Mouse (Mus musculus): ENCODE measurements around the gene Tsks. TPM values are rescaled to one million over a fixed set of nuclear protein-coding genes. Genes with fewer than 3 reads are reported as not detected.

The Tsks gene
- polyA plus RNA-seq, 1 experiment from 2014 or later: 0.13 TPM

DNA sequence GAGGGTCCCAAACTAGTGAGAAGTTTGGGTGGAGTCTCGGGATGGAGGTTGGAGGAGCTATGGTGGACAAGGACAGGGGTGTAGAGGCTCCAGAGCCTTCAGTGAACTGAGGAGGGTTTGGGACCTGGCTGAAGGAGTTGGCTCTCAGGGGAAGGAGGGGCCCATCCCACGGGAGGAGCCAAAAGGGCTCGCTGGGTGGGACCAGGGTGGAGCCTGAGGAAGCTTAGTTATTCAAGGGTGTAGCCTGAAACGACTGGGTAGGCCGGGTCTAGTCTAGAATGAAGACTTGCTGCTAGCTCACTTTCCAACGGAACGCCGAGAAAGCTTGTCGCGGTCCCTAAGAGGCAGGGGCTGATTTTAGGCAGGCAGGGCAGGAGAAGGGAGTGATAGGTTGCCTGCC is 9.0 kb downstream of the Tsks start:
- H3K27ac ChIP-seq: peak overlapping the region; percentile 72
- H3K36me3 ChIP-seq: no peaks in the 10 kb centered on the region
- no peaks in the 10 kb centered on the region for H3K9me3 ChIP-seq (replicated peaks)
- under 1% methylated on average over 10 of the region's 10 CpGs for WGBS
- ATAC-seq (replicated peaks; ENCODE audit: insufficient number of reproducible peaks, insufficient read depth, low FRiP score, low read depth): peak; percentile 72
- H3K9ac ChIP-seq: peak overlapping the region; percentile 67
- H3K4me1 ChIP-seq (replicated peaks): peaks cover 18% of the 10 kb centered on the region
- peaks cover 39% of the 10 kb centered on the region for H3K27me3 ChIP-seq
- peak overlapping the region; percentile 95 for H3K4me2 ChIP-seq
- H3K4me3 ChIP-seq: peak overlapping the region; percentile 58

DNA sequence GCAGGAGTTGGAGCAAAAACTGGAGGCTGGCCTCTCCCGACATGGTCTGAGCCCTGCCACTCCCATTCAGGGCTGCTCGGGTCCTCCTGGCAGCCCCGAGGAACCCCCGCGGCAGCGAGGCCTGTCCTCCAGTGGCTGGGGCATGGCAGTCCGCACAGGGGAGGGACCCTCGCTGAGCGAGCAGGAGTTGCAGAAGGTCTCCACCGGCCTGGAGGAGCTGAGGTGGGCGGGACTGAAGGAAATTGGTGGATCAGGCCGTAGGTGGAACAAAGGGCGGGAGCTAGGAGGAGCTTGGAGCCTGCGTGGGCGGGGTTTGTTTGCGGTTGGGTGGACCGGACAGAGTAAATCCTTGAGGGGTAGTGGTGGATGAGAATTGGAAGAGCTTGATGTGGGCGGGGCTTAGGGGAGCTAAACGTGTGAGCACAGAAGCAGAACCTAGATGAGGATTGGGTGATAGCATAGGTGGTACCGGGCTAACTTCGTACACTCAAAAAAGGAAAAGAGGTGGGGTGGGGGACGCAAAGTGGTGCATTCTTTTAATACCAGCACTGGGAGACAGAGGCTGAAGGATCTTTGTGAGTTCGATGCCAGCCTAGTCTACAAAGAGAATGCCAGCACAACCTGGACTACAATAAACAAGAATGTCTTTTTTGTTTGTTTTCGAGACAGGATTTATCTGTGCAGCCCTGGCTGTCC is 9.8 kb downstream of the Tsks start:
- Histone ChIP-seq H3K36me3 (no peaks in the 10 kb centered on the region), H3K27me3 (peaks cover 35% of the 10 kb centered on the region), H3K9ac (peak overlapping the region; percentile 67), H3K27ac (peak overlapping the region; percentile 72), H3K4me1 (replicated peaks) (peaks cover 18% of the 10 kb centered on the region), H3K4me3 (peak overlapping the region; percentile 58), H3K9me3 (replicated peaks) (no peaks in the 10 kb centered on the region), H3K4me2 (peak overlapping the region; percentile 95)
- 6% methylated on average over 24 of the region's 24 CpGs for WGBS
- peak; percentile 78 for ATAC-seq (replicated peaks; ENCODE audit: insufficient number of reproducible peaks, insufficient read depth, low FRiP score, low read depth)

DNA sequence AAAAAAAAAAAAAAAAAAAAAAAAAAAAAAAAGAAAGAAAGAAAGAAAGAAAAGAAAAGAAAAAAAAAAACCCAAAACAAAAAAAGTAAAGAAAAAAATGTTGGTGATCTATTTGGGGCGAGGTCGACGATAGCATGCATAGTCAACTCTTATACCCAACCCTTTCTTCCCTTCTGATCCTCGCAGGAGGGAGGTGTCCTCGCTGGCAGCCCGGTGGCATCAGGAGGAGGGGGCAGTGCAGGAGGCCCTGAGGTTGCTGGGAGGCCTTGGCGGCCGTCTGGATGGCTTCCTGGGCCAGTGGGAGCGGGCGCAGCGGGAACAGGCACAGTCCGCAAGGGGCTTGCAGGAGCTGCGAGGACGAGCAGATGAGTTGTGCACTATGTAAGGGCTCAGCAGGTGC is 10.6 kb downstream of the Tsks start:
- Histone ChIP-seq H3K36me3 (no peaks in the 10 kb centered on the region), H3K9me3 (replicated peaks) (no peaks in the 10 kb centered on the region), H3K9ac (no peak overlapping the region), H3K27ac (no peak overlapping the region), H3K4me3 (no peak overlapping the region), H3K4me2 (no peak overlapping the region), H3K27me3 (peaks cover 29% of the 10 kb centered on the region), H3K4me1 (replicated peaks) (peaks cover 18% of the 10 kb centered on the region)
- ATAC-seq (replicated peaks; ENCODE audit: insufficient number of reproducible peaks, insufficient read depth, low FRiP score, low read depth): no peak
- WGBS: 57% methylated on average over 14 of the region's 14 CpGs

GRCm38 (mm10) chr7:44954091-44954885 is 11.3 kb downstream of the Tsks start:
- Histone ChIP-seq H3K4me3 (no peak overlapping the region), H3K9ac (no peak overlapping the region), H3K4me1 (replicated peaks) (peaks cover 18% of the 10 kb centered on the region), H3K4me2 (no peak overlapping the region), H3K27me3 (peaks cover 25% of the 10 kb centered on the region), H3K27ac (peak overlapping the region; percentile 19; the same call in 1 of the 2 replicates), H3K36me3 (no peaks in the 10 kb centered on the region), H3K9me3 (replicated peaks) (no peaks in the 10 kb centered on the region)
- ATAC-seq (replicated peaks; ENCODE audit: insufficient number of reproducible peaks, insufficient read depth, low FRiP score, low read depth): no peak
- WGBS: 79% methylated on average over 12 of the region's 12 CpGs

GRCm38 (mm10) chr7:44955628-44956027 is 12.6 kb downstream of the Tsks start:
- 50% methylated on average over 5 of the region's 5 CpGs for WGBS
- no peaks in the 10 kb centered on the region for H3K36me3 ChIP-seq
- peaks cover 12% of the 10 kb centered on the region for H3K27me3 ChIP-seq
- H3K4me1 ChIP-seq (replicated peaks): peaks cover 18% of the 10 kb centered on the region
- H3K9ac ChIP-seq: no peak overlapping the region
- no peak overlapping the region for H3K27ac ChIP-seq
- no peak overlapping the region for H3K4me3 ChIP-seq
- ATAC-seq (replicated peaks; ENCODE audit: insufficient number of reproducible peaks, insufficient read depth, low FRiP score, low read depth): no peak
- no peaks in the 10 kb centered on the region for H3K9me3 ChIP-seq (replicated peaks)
- H3K4me2 ChIP-seq: no peak overlapping the region

DNA sequence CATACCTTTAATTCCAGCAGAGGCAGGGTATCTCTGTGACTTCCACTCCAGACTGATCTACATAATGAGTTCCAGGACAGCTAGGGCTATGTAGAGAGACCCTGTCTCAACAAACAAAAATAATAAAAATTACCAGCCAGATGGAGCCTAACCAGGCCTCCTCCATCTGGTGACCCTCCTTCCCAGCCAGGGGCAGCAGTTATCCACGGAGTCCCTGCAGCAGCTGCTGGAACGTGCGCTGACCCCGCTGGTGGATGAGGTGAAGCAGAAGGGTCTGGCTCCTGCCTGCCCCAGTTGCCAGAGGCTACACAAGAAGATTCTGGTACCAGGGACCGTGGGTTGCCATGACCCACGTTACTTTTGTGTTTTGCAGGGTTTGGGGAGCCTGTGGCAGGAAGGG is 13.3 kb downstream of the Tsks start:
- H3K9me3 ChIP-seq (replicated peaks): no peaks in the 10 kb centered on the region
- no peak overlapping the region for H3K4me3 ChIP-seq
- 63% methylated on average over 6 of the region's 6 CpGs for WGBS
- H3K4me1 ChIP-seq (replicated peaks): peaks cover 18% of the 10 kb centered on the region
- ATAC-seq (replicated peaks; ENCODE audit: insufficient number of reproducible peaks, insufficient read depth, low FRiP score, low read depth): no peak
- H3K9ac ChIP-seq: no peak overlapping the region
- H3K36me3 ChIP-seq: no peaks in the 10 kb centered on the region
- no peak overlapping the region for H3K27ac ChIP-seq
- H3K27me3 ChIP-seq: peaks cover 6% of the 10 kb centered on the region; the same call in 1 of the 2 replicates
- no peak overlapping the region for H3K4me2 ChIP-seq

GRCm38 (mm10) chr7:44957183-44957835 is 14.3 kb downstream of the Tsks start:
- no peak overlapping the region for H3K4me3 ChIP-seq
- no peak overlapping the region for H3K27ac ChIP-seq
- 66% methylated on average over 20 of the region's 20 CpGs for WGBS
- no peak overlapping the region for H3K9ac ChIP-seq
- ATAC-seq (replicated peaks; ENCODE audit: insufficient number of reproducible peaks, insufficient read depth, low FRiP score, low read depth): no peak
- no peaks in the 10 kb centered on the region for H3K9me3 ChIP-seq (replicated peaks)
- no peak overlapping the region for H3K4me2 ChIP-seq
- H3K36me3 ChIP-seq: no peaks in the 10 kb centered on the region
- H3K27me3 ChIP-seq: no peaks in the 10 kb centered on the region
- peaks cover 11% of the 10 kb centered on the region for H3K4me1 ChIP-seq (replicated peaks)

DNA sequence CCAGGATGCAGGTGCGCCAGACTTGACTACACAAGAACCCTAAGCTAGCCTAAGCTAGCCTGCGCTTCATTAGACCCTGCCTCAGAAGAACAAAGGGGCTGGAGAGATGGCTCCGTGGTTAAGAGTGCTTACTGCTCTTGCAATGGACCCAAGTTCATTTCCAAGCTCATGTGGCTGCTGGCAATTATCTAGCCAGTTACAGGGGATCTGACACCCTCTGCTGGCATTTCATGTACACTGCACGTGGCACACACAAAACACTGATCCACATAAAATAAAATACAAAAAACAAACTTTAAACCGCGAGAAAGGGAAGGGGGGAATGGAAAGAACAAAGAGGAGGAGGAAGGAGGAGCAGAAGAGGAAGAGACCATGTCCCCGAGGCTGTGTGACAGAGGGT is 15.2 kb downstream of the Tsks start:
- Histone ChIP-seq H3K9ac (no peak overlapping the region), H3K27me3 (no peaks in the 10 kb centered on the region), H3K27ac (no peak overlapping the region), H3K4me3 (no peak overlapping the region), H3K4me2 (no peak overlapping the region), H3K9me3 (replicated peaks) (no peaks in the 10 kb centered on the region), H3K4me1 (replicated peaks) (peaks cover 2% of the 10 kb centered on the region; the same call in 1 of the 2 replicates), H3K36me3 (no peaks in the 10 kb centered on the region)
- no peak for ATAC-seq (replicated peaks; ENCODE audit: insufficient number of reproducible peaks, insufficient read depth, low FRiP score, low read depth)
- 49% methylated on average over 7 of the region's 7 CpGs for WGBS

DNA sequence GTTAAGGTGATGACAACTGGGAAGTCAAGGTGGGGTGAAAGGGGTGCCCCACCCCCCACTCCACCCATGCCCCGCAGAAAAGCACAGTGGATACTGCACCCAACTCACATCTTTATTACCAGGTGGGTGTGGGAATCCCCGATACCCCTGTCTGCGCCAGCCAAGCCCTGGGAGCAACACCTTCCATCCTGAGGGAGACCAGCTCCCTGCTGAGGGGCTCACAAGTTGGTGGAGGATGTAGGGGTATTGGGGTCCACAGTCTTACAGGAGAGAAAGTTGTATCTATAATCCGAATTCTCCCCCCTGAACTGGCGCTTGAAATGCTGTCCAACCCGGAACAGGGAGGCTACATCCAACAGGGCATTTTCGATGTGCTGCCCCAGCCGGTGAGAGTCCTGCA is 16.3 kb downstream of the Tsks start:
- ATAC-seq (replicated peaks; ENCODE audit: insufficient number of reproducible peaks, insufficient read depth, low FRiP score, low read depth): no peak
- WGBS: 68% methylated on average over 8 of the region's 8 CpGs
- Histone ChIP-seq H3K9ac (no peak overlapping the region), H3K27me3 (no peaks in the 10 kb centered on the region), H3K4me3 (no peak overlapping the region), H3K9me3 (replicated peaks) (no peaks in the 10 kb centered on the region), H3K4me2 (no peak overlapping the region), H3K4me1 (replicated peaks) (0 out of 2 replicates have a peak, but pooled peaks cover under 1% of the 10 kb centered on the region), H3K36me3 (no peaks in the 10 kb centered on the region), H3K27ac (no peak overlapping the region)

DNA sequence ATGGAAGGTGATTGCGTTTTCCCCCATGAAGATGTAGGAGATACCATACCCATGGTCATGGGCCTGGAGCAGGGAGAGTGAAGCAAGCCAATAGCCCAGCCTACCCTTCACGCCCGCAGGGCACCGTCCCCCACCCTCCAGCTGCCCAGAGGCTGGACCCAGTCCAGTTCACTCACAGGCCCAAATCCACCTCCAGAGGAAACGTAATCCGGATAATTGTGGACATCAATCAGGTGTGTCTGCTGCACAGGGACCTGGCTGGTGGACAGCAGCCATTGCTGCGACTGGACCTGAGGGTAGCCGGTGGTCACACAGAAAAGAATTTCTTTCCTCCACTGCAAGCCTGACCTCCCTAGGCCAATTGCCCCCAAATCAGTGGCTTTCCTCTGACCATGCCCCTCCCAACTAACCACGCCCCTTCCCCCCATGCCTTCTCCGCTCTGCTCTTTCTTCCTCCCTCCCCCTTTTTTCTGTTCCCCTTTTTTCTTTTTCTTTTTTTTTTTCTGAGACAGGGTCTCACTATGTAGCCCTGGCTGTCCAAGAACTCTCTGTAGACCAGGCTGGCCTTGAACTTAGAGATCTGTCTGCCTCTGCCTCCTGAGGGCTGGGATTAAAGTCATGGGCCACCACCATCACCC is 17.0 kb downstream of the Tsks start:
- H3K36me3 ChIP-seq: no peaks in the 10 kb centered on the region
- H3K27me3 ChIP-seq: no peaks in the 10 kb centered on the region
- no peaks in the 10 kb centered on the region for H3K9me3 ChIP-seq (replicated peaks)
- H3K4me1 ChIP-seq (replicated peaks): no peaks in the 10 kb centered on the region
- WGBS: 76% methylated on average over 10 of the region's 10 CpGs
- no peak overlapping the region for H3K4me2 ChIP-seq
- H3K27ac ChIP-seq: no peak overlapping the region
- H3K9ac ChIP-seq: no peak overlapping the region
- ATAC-seq (replicated peaks; ENCODE audit: insufficient number of reproducible peaks, insufficient read depth, low FRiP score, low read depth): no peak
- no peak overlapping the region for H3K4me3 ChIP-seq

DNA sequence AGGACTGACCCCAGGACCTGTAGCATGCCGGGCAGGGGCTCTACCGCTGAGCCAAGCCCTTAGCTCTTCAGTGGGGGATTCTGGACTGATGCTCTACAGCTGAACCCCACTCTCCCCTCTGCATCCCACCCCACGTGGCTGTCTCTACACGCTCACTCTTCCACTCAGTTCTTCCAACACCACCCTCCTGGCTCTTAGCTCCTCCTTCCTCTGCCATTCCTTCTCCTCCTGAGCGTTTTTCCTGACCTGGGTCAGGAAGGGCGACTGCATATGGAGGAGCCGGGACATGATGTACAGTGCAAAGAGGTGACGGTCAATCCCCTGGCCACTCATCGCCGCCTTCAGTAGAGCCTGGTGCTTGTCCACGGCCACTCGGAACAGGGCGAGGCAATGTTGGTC is 17.5 kb downstream of the Tsks start:
- H3K9ac ChIP-seq: no peak overlapping the region
- no peaks in the 10 kb centered on the region for H3K9me3 ChIP-seq (replicated peaks)
- no peaks in the 10 kb centered on the region for H3K36me3 ChIP-seq
- no peak for ATAC-seq (replicated peaks; ENCODE audit: insufficient number of reproducible peaks, insufficient read depth, low FRiP score, low read depth)
- H3K4me3 ChIP-seq: no peak overlapping the region
- no peaks in the 10 kb centered on the region for H3K27me3 ChIP-seq
- H3K4me1 ChIP-seq (replicated peaks): no peaks in the 10 kb centered on the region
- WGBS: 83% methylated on average over 13 of the region's 13 CpGs
- H3K27ac ChIP-seq: no peak overlapping the region
- no peak overlapping the region for H3K4me2 ChIP-seq
